Mouse (Mus musculus): ENCODE measurements at regions not wholly inside any gene's neighbourhood (a gene's known extent, or its start where the extent isn't known, plus 50 kb on each side); places are given as distances from the start of the nearest gene placed in this dataset.
A peak's percentile ranks its signal among the peaks of the same experiment; 100 is the strongest.

DNA sequence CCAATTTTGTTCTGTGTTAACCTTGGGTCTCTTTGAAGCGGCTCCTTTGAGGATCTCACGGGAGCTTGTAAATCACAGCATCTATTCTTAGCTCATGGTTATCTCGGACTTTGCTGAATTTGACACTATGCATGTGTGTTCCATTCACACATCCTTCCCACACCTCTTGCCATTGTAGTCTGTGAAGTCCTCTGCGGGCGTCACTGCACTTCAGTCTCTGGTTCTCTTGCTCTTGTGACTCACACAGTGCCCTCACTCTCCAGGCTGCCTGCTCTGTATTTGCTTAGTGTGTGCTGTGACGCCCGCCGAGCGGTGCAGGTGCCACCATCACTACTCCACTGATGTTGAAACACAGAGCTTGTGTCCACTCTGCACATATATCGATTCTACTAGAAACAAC, 1271.2 kb downstream of the Synb start:
- DNase-seq: peak; percentile 70

DNA sequence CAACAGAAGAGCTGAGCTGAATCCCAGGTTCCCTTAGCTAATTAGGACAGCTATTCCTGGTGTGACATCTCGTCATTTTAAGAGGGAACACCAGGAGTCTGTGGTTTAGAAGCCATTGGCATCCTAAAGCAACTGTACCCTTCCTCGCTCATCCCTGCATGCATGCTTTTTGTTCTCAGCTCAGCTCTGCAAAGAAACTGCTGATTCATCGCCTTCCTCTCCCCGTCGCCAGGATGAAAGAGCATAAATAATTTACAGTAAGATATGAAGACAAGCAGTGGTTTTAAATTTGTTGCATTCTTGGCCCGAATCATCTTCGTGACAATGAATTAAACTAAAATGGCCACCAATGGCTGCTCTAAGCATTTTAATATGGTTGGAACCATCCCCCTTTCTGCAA, 1272.9 kb downstream of the Synb start:
- peak; percentile 29 for DNase-seq

DNA sequence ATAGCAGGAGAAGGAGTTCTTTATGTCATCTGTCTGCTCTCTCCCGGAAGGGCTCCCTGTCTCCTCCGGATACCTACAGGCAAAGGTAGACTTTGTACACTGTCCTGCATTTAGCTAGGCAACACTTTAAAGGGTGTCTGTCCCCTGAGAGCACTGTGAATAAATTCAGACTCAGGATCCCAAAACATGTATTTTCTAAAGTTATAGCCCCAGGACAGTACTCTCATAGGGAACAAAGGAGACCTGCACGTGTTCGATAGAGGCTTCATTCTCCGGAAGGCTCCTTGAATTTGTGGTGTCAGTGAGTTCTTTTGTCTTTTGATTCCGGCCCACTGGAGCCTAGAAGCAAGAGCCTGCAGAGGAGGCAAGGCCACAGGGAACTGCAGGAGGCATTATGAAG, 1273.3 kb downstream of the Synb start:
- DNase-seq: no peak

DNA sequence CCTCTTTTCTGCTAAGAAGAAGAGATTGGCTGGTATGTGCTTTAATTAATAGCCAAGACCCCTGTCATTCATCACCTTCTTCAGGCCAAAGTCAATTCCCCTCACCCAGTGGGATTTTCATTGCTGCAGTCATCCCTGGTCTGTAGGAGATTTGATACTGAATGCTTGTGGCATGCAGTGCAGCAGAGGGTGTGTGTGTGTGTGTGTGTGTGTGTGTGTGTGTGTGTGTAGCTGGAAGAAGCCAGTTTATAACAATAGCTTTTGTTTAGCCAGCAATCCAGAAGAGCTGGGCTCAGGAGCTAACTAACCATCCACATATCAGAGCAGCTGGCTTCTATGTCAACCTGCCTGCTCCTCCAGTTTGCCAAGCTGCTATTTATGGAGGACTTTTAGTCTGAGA, 1275.4 kb downstream of the Synb start:
- no peak for DNase-seq

DNA sequence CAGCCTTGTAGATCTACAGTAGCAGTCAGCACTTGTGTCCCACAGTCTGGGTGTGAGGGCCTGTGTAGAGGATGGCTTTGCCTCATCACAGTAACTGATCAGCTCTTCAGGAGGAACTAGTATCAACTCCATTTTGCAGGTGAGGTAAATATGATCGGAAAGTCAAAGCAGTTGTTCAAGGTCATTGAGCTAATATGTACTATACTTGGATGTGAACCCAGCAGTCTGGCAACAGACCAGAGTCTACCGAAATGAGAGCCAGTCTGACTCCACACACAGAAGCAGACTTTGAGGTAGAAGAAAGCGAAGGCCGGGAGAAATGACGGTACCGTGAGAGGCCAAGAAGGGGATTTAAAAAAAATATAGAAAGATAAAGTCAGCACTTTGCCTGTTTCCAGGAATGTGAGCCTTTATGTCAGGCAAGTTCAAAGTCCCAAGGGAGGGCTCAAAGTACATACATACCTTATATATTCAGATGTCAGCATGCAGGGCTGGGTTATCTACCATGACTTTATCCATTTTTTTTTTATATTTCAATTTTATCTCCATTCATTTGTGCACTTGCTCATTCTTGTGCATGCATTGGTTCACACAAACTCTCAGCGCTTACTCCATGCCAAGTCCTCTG, 1297.2 kb downstream of the Synb start:
- peak; percentile 69 for DNase-seq

DNA sequence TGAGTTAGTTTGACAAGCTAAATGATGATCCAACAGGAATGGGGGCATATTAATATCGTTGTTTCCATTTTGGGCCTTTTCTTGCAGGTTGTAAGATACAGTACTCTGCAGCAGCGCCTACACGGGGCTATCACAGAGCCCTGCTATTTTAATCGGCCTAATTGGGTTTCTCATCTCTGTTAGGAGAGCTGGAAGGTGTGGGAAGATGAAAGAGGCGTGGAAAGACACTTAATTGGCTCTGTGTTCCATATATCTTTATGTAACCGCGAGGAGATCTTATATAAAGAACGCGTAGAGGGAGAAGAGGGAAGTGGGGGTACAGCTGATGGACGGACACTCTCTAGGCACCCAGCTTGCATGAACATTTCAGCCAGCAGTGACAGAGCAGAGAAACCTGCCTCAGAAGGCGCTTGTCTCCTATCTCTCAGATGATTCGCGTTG, 1300.5 kb downstream of the Synb start:
- peak; percentile 63 for DNase-seq

DNA sequence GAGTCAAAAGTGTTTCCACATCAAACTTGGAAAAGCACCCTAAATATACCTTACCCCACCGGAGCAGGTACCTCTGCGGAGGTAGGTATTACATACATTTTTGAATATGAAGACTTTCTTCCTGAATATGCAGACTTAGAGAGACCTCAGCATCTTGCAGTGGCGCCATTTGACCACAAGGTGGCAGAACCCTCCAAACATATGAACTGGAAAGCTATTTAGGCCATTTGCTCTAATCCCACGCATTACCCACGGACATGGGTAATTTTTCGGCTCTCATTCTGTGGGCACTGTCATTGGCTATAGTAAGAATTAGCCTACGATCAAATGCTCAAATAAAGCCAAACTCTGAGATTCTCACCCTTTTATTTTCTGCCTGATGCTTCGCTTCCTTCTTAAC, 1301.0 kb downstream of the Synb start:
- peak; percentile 87 for DNase-seq

DNA sequence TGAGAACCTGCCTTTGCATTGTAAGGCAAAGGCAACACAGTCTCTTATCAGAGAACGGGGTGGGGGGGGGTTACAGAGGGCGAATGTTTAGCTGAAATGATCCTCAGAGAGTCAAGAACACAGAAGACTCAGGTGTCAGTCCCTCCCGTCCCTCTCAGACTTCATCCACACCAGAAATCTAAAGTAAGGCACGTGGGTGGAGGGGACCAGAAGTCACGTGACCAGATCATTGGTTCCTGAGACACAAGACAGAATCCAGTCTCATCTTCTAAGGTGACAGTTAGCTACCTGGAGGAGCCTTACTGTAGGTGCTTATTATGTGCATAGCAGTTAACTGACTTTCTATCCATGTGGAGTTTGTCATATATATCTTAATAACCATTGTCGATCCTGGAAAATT, 1302.0 kb downstream of the Synb start:
- peak; percentile 64 for DNase-seq

DNA sequence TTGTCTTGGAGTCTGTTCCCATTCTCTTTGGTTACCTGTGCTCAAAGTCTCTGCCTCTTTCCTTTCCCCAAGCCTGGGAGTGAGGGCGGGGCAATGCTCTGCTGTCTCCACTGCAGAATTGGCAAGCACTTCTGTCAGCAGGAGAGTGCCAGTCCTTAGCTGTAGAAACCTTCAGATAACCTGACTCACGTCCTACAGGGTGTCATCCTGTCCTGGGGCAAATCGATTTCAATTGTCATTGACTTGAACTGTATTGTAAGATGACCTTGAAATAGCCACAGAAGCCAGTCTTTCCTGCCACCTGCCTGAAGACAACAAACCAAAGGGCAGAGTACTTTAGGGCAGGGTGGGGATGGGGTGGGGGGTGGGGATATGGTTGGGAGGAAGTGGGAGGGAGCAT, 1303.8 kb downstream of the Synb start:
- no peak for DNase-seq
